Mouse (Mus musculus) kidney, adult 9 months (tissue): ENCODE measurements around the gene Unc5c.

Experiments used
- DNase-seq: peaks from one replicate; pipeline ENCODE4 v3.0.0; 2022

The Unc5c gene

DNA sequence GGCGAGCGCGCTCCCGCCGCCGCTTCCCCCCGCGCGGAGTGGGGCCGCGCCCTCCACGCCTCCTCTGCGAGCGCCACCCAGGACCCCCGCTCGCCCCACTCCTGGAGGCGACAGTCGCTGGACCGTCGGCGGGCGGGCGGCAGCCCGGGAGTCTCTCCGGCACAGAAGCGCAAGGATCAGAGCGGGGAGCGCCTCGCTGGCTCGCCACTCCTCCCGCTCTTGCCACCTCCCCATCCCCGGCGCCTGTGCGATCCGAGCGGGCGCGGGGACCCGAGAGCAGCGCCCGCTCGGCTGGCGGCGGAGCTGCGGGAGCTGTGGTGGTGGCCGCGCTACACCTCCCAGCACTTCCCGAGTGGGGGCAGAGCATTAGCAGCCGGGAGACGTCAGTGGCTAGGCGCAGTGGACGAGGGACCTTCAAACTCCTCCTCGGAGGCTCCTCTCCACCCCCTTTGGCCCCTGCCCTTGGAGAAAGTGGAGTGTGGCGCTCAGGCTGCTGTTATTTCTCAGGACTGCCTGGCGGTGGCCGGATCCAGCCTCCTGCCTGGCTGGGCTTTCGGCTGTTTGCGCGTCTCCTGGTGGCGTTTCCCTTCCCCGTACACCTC lies at the start of gene Unc5c:
Gene Unc5c, plus strand, starts transcription at position 113 of the 602 bp plus-strand sequence.
- DNase-seq, result peak; percentile 85

DNA sequence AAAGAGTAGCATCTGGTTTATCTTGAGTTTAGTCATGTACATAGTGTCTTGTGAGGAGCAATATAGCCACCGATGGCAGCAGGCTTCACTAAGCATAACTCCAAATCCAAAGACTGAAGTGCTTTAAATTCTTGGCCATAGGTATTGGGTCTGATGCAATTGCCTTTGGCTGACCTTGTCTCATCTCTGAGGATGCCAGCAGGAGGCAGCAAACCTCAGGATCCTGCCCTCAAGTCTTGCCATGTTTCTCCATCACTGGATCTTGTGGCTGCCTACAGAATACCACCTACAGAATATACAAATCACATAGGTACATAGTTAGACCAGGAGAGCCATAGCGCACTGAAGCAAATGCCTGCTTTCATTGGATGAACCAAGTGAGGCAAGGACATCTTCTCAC lies 7.5 kb upstream of the Unc5c start:
- DNase-seq, result no peak

GRCm38 (mm10) chr3:141462482-141462881 lies 2.5 kb upstream of the Unc5c start:
- no peak for DNase-seq

GRCm38 (mm10) chr3:141464691-141465103 lies 319 bp upstream of the Unc5c start:
- peak; percentile 63 for DNase-seq

GRCm38 (mm10) chr3:141466061-141466460 lies 1.0 kb downstream of the Unc5c start:
- peak; percentile 15 for DNase-seq

DNA sequence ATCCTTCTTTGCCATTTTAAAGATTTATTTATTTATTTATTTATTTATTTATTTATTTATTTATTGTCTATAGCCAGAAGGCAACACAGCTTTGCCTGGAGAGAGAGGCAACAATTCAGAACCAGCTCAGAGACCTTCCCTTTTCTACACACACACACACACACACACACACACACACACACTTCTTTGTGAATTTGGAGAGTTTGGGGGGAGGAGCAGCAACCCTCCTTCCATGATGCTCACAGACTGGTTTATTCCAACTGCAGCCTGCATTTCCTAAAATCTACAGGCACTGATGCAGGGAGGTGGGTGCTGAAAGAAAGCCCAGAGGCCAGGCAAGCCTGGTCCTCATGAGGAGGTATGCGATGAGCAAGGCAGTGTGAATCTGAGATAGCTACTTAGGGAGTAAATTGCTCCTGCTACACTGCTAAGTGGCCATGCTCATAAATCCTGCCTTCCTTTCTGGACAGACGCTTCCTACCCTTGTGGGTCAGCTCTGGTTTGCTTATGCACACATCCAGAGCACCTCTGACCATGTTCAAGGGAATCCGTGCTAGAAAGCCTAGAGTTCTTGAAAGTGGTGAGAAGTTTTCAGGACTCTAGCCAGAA lies 1.8 kb downstream of the Unc5c start:
- no peak for DNase-seq

- no peak for DNase-seq
Measured at GRCm38 (mm10) chr3:141469338-141469737, 4.3 kb downstream of the Unc5c start.

DNA sequence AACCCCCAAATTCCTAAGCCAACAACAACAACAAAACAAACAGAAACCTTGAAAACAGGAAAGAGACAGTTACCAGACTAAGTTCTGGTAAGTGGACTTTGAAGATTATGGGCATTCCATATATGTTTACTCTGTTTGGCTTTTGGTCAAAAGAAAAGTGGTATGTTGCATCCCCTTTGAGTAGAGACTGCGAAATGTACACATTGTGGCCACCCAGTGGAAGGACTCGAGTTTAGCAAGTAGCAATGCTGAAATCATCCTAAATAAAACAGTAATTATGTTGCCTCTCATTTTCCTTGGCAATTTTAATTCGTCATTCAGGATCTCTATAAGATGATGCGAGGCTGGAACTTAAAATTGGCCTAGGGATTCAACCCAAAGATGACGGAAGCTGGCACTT lies 8.2 kb downstream of the Unc5c start:
- DNase-seq, result no peak

- DNase-seq, result no peak
Measured at GRCm38 (mm10) chr3:141475389-141475788, 10.4 kb downstream of the Unc5c start.

- DNase-seq, result no peak
Measured at GRCm38 (mm10) chr3:141475919-141476318, 10.9 kb downstream of the Unc5c start.

- DNase-seq, result peak; percentile 63
Measured at GRCm38 (mm10) chr3:141476670-141477069, 11.7 kb downstream of the Unc5c start.

- no peak for DNase-seq
Measured at GRCm38 (mm10) chr3:141482465-141482864, 17.4 kb downstream of the Unc5c start.

DNA sequence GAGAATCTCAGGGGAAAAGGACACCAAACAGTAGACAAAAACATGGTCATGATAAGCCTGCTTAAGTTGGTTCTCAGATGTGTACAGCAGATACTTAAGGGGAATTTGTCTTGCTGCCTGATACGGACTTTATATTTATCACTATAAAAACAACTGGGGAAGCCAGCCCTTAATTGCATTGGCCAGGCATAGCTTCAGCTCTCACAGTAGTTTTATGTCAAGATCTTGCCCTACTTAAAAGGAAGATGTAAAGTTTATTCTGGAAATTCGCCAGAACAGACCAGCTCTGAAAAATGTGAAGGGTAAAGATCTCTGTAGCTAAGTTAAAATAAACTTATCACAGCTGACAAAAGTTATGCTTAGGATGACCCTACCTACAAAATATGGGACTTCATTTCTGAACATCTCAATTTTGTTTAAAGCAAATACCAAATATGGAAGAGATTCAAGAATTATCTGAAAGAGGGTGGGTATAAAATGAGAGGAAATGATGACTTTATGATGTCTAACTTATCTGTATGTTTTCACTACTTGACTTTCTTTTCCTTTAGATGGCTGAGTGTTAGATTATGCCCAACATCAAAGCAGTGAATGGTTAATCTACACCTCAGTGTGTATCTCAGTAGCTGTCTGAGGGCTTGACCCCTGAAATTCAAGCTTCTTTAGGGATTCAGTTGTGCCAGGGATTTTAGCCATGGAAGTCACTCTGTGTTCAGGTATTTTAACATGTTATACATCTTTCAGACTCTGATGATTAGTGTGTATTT lies 18.8 kb downstream of the Unc5c start:
- no peak for DNase-seq

DNA sequence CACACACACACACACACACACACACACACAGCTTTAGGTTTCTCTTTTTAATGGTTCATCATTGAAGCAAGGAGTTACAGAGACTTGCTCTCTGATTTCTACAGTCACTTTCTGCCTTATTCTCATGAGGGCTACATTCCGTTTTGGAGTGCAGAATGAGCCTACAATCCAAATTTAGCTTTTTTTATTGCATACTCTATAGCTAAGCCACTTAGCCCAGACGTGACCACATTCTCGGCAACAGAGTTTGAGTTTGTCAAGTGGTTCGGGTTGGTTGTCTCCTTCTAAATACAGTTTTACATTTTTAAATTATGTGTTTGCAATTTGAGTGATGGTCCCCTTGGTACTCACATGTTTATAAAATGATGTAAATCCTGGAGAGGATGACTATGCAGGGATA lies 20.2 kb downstream of the Unc5c start:
- no peak for DNase-seq

DNA sequence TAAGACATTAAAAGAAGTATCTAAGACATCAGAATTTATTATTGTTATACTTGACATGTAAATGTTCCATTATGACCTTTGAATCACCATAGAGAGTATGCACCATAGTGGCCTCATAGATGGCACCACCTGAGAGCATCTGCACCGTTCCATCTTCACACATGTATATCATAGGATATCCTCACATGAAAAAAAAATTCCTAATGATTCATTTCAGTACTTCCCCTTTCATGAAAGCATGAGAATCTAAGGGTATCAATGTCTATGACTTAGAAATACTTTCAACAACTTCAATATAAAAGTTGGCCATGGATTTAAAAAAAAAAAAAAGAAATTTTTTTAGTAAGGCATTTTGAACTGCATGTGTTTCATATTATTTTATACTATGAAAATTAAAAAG lies 25.6 kb downstream of the Unc5c start:
- no peak for DNase-seq

- no peak for DNase-seq
Measured at GRCm38 (mm10) chr3:141491272-141491950, 26.4 kb downstream of the Unc5c start.

- DNase-seq, result peak; percentile 20
Measured at GRCm38 (mm10) chr3:141491951-141492310, 26.9 kb downstream of the Unc5c start.

DNA sequence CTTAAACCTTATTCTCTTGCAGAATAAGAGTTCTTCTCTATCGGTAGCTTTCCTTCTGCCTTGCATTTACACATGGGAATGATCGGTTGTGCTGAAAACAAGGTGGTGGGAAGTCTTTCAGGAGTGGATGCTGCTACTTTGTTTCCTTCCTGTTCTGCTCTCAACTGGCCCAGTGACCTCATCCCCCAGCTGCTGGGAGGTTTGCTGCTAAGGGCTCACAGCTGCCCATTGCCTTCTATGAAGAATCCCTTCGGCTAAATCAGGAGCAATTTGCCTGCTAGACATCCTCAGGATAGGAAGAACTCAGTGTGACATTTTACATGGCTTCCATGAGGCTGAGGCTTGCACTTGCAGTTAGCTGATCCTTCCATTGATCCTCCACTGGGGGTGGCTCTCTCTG lies 28.0 kb downstream of the Unc5c start:
- no peak for DNase-seq

GRCm38 (mm10) chr3:141498348-141499056 lies 33.5 kb downstream of the Unc5c start:
- no peak for DNase-seq

- DNase-seq, result no peak
Measured at GRCm38 (mm10) chr3:141501845-141502505, 37.0 kb downstream of the Unc5c start.

- DNase-seq, result no peak
Measured at GRCm38 (mm10) chr3:141503331-141503730, 38.3 kb downstream of the Unc5c start.

DNA sequence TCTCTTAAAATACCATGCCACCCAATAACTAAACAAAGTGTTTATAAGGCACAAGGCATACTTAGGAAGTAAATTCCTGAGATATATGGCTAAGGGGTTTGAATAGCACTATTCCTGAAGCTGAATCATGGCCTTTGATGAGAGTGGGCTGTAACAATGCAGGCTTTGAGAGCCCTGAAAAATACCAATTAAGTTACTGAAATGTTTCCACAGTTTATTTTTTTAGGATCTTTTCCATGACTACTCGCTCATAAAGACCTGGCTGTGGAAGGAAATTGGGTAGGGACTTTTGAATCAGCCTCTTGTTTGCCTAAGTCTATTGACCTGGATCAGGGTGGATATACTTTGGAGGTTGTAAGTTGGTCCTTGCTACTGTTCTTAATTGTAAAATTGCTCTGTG lies 44.8 kb downstream of the Unc5c start:
- DNase-seq, result no peak
